Mouse (Mus musculus): ENCODE results near the gene Apobec1.

- no peak for TF ChIP-seq CTCF (IDR thresholded peaks at IDR 0.05; ENCODE audit: low read depth)
- no peak for TF ChIP-seq EP300 (IDR thresholded peaks at IDR 0.05; ENCODE audit: low read depth)
Observed at GRCm38 (mm10) chr6:122604260-122604659, 2.0 kb upstream of the Apobec1 start.

All from heart, postnatal 0 days (tissue).